Mouse (Mus musculus) hindbrain, embryonic 14.5 days (tissue): ENCODE data around the gene Smarcb1. TPM values are rescaled to one million over a fixed set of nuclear protein-coding genes. Genes with fewer than 3 reads are reported as not detected.

Experiments used
- polyA plus RNA-seq: library from polyadenylated mRNA; unstranded; fragments of >200 nt; fragmentation: Nextera tagmentation; extraction: Ambion mirVana; gene quantifications from 2 replicates; pipeline ENCODE4 v1.2.1, GENCODE M21; 2014

The Smarcb1 gene
- polyA plus RNA-seq, 1 experiment from 2014 or later: 231 TPM

Other genes starting within 250 kb of the Smarcb1 start
- 32.4 and 40.4 TPM in 2 replicates for gene Cabin1, start 157.3 kb downstream of the Smarcb1 start, polyA plus RNA-seq
- 84.3 and 89.8 TPM in 2 replicates for gene Ddt, start 148.2 kb downstream of the Smarcb1 start, polyA plus RNA-seq
- gene Gm20441, start 140.7 kb downstream of the Smarcb1 start, polyA plus RNA-seq: not detected in 2 replicates
- gene Gstt3, start 140.2 kb downstream of the Smarcb1 start, polyA plus RNA-seq: 0.57 and 1.4 TPM in 2 replicates
- gene Gstt1, start 123.0 kb downstream of the Smarcb1 start, polyA plus RNA-seq: 12.1 and 12.2 TPM in 2 replicates
- gene Gstt4, start 99.1 kb downstream of the Smarcb1 start, polyA plus RNA-seq: not detected in 2 replicates
- 5.8 and 8.3 TPM in 2 replicates for gene Gstt2, start 84.2 kb downstream of the Smarcb1 start, polyA plus RNA-seq
- 1,642 and 1,896 TPM in 2 replicates for gene Mif, start 61.4 kb downstream of the Smarcb1 start, polyA plus RNA-seq
- gene Derl3, start 28.2 kb downstream of the Smarcb1 start, polyA plus RNA-seq: 0.91 and 1.5 TPM in 2 replicates
- 148 TPM in 2 replicates for gene Chchd10, start 11.5 kb upstream of the Smarcb1 start, polyA plus RNA-seq
- 16.8 and 18.0 TPM in 2 replicates for gene Mmp11, start 14.9 kb upstream of the Smarcb1 start, polyA plus RNA-seq
- 2.4 and 3.1 TPM in 2 replicates for gene Gm867, start 19.1 kb upstream of the Smarcb1 start, polyA plus RNA-seq
- gene Vpreb3, start 21.4 kb upstream of the Smarcb1 start, polyA plus RNA-seq: 0.48 and 1.6 TPM in 2 replicates
- 0.14 TPM in 1 of 2 replicates, not detected in the other for gene Gm5134, start 32.9 kb upstream of the Smarcb1 start, polyA plus RNA-seq
- 11.2 and 11.9 TPM in 2 replicates for gene Zfp280b, start 111.0 kb upstream of the Smarcb1 start, polyA plus RNA-seq
- gene Slc5a4b, start 189.3 kb upstream of the Smarcb1 start, polyA plus RNA-seq: not detected in 2 replicates
- gene Slc5a4a, start 225.8 kb upstream of the Smarcb1 start, polyA plus RNA-seq: not detected in 2 replicates